Mouse (Mus musculus) liver, embryonic 11.5 days (tissue): ENCODE data around the gene Teddm3. TPM values are rescaled to one million over a fixed set of nuclear protein-coding genes. Genes with fewer than 3 reads are reported as not detected.
"Not testable (repeated sequence)": the region's sequence is repeated elsewhere in the genome, so short reads cannot be mapped to it uniquely, and the experiment has no call there.

Experiments
- ATAC-seq: fragments of 200-750 bp; cut with Nextera tagmentation; replicated peaks from 2 replicates; pipeline ENCODE4 v1.8.0; 2017; ENCODE audit warnings: moderate number of reproducible peaks, mild to moderate bottlenecking, moderate TSS enrichment, moderate library complexity; ENCODE audit not compliant: low FRiP score
- DNase-seq: peaks from one replicate; pipeline ENCODE4 v3.0.0-alpha.2; 2017; ENCODE audit warnings: low spot score
- H3K27ac ChIP-seq: fragments of 300-500 bp; sonication (generic); 2 replicates; pipeline ENCODE4 v1.5.1; 2014; ENCODE audit warnings: mild to moderate bottlenecking, low read depth, low read length, control low read depth
- H3K27me3 ChIP-seq: fragments of 300-500 bp; sonication (generic); replicated peaks from 2 replicates; pipeline ENCODE4 v1.6.1; 2014; ENCODE audit warnings: low read length, mixed read lengths; ENCODE audit not compliant: control insufficient read depth, insufficient read depth
- H3K36me3 ChIP-seq: fragments of 300-500 bp; sonication (generic); 2 replicates; pipeline ENCODE4 v1.6.1; 2014; ENCODE audit warnings: mild to moderate bottlenecking, low read length, moderate library complexity, mixed read lengths; ENCODE audit not compliant: control insufficient read depth, insufficient read depth
- H3K4me1 ChIP-seq: fragments of 300-500 bp; sonication (generic); replicated peaks from 2 replicates; pipeline ENCODE4 v1.6.1; 2014; ENCODE audit warnings: low read length, mixed read lengths; ENCODE audit not compliant: control insufficient read depth, insufficient read depth
- H3K4me2 ChIP-seq: fragments of 300-500 bp; sonication (generic); 2 replicates; pipeline ENCODE4 v1.6.1; 2014; ENCODE audit warnings: mild to moderate bottlenecking, control low read depth, moderate library complexity
- H3K4me3 ChIP-seq: fragments of 300-500 bp; sonication (generic); 2 replicates; pipeline ENCODE4 v1.5.1; 2014; ENCODE audit warnings: low read depth, low read length, control low read depth
- H3K9ac ChIP-seq: fragments of 300-500 bp; sonication (generic); 2 replicates; pipeline ENCODE4 v1.6.1; 2014; ENCODE audit warnings: low read depth, low read length, control low read depth
- H3K9me3 ChIP-seq: fragments of 300-500 bp; sonication (generic); 2 replicates; pipeline ENCODE4 v1.6.1; 2016; ENCODE audit warnings: low read length, inconsistent platforms, mixed read lengths; ENCODE audit not compliant: control insufficient read depth
- WGBS: fragments of 180-500 bp; shearing (Covaris S2); extraction: QIAGEN DNeasy Blood & Tissue Kit; methylation state at CpG from one replicate; pipeline ENCODE4 v1.1.7; 2014; 5-methylcytosine and 5-hydroxymethylcytosine counted together
- polyA plus RNA-seq: library from polyadenylated mRNA; unstranded; fragments of >200 nt; fragmentation: Nextera tagmentation; extraction: Ambion mirVana; gene quantifications from 2 replicates; pipeline ENCODE4 v1.2.1, GENCODE M21; 2014

Gene Teddm3
- polyA plus RNA-seq, 1 experiment from 2014 or later = not detected

GRCm38 (mm10) chr16:21127666-21128065 lies 26.1 kb downstream of the Teddm3 start:
- not testable (repeated sequence) for H3K9me3 ChIP-seq, H3K9ac ChIP-seq, DNase-seq

GRCm38 (mm10) chr16:21122776-21123175 lies 31.0 kb downstream of the Teddm3 start:
- not testable (repeated sequence) for H3K27me3 ChIP-seq, ATAC-seq, H3K27ac ChIP-seq, H3K4me3 ChIP-seq, H3K4me1 ChIP-seq, DNase-seq, H3K4me2 ChIP-seq, H3K9me3 ChIP-seq, H3K36me3 ChIP-seq, H3K9ac ChIP-seq
- 62% methylated on average over 2 of the region's 2 CpGs for WGBS

More at GRCm38 (mm10) chr16:21127666-21128065, 26.1 kb downstream of the Teddm3 start:
- ATAC-seq, H3K4me3 ChIP-seq, H3K36me3 ChIP-seq, H3K4me2 ChIP-seq, H3K27ac ChIP-seq, H3K4me1 ChIP-seq, H3K27me3 ChIP-seq: not testable (repeated sequence)
- 78% methylated on average over 3 of the region's 3 CpGs for WGBS

DNA sequence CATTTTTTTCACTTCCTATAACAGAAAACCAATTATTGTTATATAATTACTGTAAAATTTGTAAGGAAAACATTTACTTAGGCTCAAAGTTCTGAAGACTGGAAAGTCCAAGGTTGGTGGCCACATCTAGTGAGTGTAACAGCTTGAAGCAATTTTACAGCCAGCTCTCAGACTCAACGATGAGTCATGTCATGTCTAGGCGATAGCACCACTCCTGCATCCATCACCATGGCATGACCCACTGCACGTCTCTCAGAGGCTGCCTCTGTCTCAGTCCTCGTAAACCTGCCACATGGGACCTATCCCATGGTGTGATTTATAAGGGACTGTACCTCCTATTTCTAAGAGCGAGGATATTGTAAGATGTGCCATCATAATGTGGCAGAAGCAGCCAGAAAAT lies 37.7 kb downstream of the Teddm3 start:
- no peaks in the 10 kb centered on the region for H3K27me3 ChIP-seq

DNA sequence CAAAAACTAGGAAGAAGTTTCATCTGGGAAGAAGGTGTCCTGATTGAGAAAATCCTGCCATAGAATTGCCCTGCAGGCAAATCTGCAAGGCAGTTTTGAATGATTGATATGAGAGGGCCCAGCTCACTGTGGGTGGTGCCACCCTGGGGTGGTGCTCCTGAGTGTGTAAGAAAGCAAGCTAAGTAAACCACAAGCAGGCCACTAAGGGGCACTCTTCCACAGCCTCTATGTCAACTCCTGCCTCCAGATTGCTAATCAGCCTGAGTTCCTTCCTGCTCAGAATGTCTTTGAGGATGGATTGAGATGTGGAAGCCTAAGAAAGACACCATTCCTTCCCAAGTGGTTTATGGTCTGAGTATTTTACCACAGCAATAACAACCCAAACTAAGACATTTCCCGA lies 44.3 kb downstream of the Teddm3 start:
- ATAC-seq (no peak), DNase-seq (no peak)
- Histone ChIP-seq H3K4me3 (no peak overlapping the region), H3K36me3 (no peaks in the 10 kb centered on the region), H3K9ac (no peak overlapping the region), H3K4me2 (no peak overlapping the region), H3K9me3 (no peaks in the 10 kb centered on the region), H3K27ac (no peak overlapping the region), H3K27me3 (no peaks in the 10 kb centered on the region), H3K4me1 (no peaks in the 10 kb centered on the region)
- WGBS = 76% methylated on average over 1 of the region's 1 CpGs

More for the DNA sequence above, 37.7 kb downstream of the Teddm3 start:
- H3K4me2 ChIP-seq = no peak overlapping the region
- H3K27ac ChIP-seq = no peak overlapping the region
- no peak for ATAC-seq
- H3K4me1 ChIP-seq = no peaks in the 10 kb centered on the region
- 79% methylated on average over 5 of the region's 5 CpGs for WGBS
- H3K9me3 ChIP-seq = no peaks in the 10 kb centered on the region
- H3K4me3 ChIP-seq = no peak overlapping the region
- H3K36me3 ChIP-seq = no peaks in the 10 kb centered on the region
- H3K9ac ChIP-seq = no peak overlapping the region
- DNase-seq = no peak

Other genes with a start within 250 kb of the Teddm3 start
- gene Ephb3, start 50.8 kb upstream of the Teddm3 start, polyA plus RNA-seq = 6.0 and 6.6 TPM in 2 replicates